Mouse (Mus musculus) cerebellum, adult 18-20 months (tissue): ENCODE measurements around the gene Dnah11.

Experiments used
- DNase-seq, 2 experiments: peaks; one replicate each; pipeline ENCODE4 v3.0.0; 2021

Gene Dnah11

DNA sequence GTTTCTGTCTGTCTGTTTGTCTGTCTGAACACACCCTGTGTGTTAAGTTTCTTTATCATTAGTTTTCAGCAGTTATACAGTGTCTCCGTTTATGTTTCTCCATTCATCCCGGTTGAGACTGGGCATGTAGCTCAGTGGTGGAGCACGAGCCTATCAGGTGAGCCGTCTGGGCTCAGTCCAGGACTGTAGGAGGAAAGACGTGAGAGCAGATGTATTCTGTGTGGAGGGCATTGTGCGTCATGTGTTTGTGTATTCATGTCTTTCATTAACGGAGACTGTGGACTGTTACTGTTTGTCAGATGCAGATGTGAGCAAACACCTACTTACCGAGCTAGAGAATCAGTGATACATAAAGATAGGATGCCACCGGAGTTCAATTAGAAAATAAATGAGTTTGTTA is 341.8 kb downstream of the Dnah11 start:
- DNase-seq = no peak

DNA sequence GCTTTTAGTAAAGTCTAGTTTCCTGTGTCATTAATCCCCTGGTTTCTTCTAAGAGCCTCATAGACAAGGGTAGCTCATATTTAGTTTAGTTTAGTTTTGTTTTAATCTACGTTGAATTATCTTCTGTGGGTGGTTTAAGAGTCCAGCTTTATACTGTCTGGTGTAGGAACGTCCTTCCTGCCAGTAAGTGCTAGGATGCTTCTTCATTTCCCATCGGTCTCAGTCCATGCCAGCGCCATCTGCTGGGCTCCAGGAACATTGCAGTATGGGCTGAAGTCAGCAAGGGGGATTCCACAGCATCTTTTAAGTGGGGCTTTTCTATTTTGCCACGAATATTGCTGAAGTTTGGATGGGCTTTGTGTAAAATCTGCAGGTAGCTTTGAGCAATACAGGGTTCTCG is 345.5 kb downstream of the Dnah11 start:
- DNase-seq = peak; percentile 41 to 56

DNA sequence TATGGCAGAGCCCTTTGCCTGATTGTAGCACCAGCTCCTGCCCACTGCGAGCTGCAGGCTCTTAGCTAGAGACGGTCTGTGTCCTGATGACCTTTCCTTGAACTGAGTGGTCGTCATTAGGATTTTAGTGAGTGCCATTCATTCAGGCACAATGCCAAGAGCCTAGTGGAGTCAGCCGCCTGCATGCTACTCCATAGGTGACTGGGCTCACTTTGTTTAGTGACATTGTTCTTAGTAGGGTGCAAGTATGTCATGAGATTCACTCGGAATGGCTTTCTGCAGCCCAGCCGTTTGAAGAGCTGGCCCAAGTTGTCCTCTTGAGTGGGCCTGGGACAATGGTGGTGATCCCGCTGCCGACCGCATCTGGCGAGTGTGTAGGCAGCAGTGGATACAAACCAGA is 348.4 kb downstream of the Dnah11 start:
- no peak for DNase-seq

DNA sequence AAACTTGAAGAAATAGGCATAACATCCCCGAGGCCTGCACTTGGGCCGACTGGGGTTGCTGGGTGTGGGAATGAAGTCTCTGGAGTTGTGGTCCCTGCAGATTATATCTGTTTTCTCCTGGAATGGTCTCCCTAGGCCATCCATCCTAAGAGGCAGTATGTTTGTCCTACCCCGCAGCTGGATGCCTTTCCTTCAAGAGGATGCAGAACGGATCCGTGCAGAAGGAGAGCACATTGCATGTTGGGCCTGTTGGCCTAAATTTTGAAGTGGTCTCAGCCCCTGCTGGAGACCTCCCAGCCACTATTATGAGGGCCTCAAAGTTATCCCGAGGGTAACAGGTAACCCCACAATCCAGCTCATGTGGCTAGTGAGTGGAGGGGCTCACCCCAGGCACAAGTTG is 350.2 kb downstream of the Dnah11 start:
- no peak for DNase-seq

DNA sequence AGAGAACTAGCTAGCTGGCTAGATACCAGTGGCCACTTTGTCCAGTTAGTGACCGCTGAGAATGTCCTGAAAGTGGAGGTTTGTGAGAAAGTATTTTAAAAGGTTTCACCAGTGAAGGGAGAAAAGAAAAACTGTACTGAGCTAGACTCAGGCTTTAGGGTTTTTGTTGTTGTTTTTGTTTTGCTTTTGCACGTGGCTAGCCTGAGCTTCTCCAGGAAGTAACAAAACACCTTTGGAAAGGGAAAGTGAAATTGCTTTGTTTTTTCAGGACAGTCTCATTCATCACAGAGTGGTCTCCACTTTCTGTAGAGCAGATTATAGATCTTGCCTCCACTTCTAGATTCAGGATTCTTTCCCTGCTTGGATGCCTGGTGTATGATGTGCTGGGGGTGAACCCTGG is 353.9 kb downstream of the Dnah11 start:
- no peak for DNase-seq

DNA sequence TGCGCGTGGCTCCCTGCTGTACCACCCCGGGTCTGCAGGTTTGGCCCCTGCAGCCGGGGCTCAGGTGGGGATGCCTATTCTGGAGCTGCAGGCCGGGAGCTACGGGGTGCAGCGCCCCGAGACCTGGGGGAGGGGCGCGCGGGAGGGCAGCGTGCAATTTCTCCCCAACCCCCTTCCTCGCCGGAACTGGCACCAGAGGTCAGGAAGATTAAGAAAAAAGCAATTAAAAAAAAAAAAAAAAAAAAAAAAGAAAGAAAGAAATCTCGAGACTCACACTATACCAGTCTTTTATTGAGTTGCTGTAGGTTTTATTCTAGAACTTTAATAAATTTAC is 354.8 kb downstream of the Dnah11 start:
- no peak for DNase-seq

DNA sequence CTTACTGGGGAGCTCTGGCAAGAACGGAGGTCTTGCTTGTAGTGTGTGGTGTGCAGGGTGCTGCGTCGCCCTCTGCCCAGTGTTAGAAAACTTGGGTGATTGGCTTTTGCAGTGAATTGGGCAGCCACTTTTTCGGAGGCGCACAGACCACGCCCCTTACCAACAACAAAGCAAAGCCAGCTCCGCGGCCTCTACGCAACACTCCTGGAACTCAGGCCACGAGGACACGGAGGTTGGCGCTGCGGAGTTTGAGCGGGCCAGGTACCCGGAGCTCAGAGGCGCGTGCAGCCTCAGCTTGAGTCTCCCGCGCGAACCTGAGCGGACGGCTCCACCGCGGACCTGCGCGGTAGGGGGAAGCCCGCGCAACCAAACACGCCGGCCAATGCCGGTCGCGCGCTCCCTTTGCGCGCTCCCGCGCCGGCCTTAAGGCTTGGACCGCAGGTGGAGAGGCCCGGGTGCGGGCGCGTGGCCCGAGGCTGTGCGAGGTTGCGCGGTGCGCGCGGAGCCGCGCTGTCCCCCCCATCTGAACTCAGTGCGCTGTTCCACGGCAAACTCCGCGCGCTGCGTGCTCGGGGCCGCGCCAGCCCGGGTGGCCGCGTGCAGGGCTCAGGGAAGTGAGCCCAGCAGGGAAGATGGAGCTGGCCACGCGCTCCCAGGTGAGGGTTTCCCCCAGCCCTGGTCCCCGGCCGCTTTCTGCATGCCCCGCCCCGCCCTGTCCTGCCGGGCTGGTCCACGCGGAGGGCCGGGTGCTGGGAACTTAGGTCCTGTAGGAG is 355.4 kb downstream of the Dnah11 start:
- peak; percentile 13 to 51 for DNase-seq

DNA sequence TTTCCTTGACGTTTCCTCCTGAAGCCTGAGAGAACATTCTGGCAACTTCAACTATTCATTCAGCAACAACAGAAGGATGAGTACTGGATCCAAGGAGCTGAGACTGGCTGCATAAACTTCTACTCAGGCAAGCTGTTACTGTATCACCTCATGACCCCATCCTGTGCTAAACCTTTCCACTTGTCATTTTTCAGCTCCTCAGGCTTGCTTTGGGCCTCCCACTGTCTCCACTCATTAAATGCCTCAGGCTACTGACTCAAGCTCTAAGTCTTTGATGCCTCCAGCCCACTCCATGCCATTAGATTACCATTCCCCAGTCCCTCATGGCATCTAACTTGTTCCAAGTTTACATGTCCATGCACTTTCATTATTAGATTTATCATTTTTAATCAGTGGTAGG is 356.2 kb downstream of the Dnah11 start:
- DNase-seq = no peak

DNA sequence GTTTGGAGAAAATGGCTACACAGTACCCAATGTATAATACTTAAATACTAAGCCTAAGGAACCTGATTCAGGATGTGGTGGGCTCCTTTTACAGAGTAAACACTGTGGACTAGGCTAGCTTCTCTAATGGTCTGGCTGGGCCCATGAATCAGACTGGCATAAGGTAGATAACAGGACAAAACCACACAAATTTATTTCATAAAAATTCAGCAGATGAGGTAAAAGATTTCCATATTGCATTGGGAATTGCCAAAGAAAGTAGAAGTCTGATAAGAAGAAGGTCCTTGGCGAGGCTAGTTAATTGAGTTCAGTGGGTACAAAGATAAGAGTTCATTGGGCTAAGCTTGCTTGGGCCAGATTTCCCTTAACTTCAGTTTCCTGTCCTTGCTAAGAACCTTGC is 358.1 kb downstream of the Dnah11 start:
- no peak for DNase-seq

DNA sequence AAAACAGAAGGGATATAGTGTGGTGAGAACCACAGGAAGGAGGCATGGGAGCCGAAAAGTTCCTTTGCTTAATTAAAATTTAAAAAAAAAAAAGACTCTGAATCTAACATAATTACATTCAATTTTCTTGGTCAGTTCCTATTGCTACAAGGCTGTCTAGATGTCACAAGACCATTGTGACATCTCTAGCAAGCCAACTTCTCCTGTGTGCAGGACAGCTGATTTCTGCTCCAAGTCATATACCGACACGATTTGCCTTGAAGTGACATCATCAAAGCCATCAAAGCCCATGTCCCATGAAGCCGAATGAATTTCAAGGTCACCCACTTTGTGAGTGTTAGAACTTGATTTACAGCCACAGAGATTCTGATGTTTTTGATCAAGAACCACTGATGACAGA is 361.5 kb downstream of the Dnah11 start:
- no peak for DNase-seq

DNA sequence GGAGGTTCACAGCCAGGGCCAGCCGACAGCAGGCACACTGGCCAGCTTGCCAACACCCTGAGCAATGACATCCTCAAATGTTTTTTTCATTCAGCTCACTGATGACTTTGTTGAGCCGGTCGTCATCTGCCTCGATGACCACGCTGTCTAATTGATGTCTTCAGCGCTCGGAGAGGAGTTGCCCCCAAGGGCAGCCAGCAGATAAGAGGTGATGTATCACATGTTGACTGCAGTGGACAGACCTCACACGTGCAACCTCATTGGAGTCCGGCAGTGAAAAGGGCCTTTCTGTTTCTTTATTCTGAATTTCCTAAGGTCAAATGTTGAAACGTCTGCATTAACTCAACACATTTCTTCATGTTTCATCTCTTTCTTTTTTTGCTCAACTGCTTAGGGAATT is 363.5 kb downstream of the Dnah11 start:
- no peak for DNase-seq

DNA sequence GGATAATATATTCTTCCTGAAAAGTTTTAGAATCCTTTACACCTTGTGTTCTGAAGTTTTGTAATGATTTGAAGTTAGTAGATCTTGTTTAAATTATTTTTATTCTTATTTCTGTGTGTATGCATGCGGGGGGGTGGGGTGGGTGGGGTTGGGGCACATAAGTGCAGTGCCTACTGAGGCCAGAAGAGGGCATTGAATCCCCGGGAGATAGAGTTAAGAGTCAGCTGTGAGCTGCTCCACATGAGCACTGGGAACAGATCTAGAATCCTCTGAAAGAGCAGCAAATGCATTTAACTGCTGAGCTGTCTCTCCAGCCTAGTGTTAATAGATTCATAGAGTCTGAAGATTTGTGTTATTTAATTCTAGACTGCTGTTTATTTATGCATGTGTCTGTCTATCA is 364.2 kb downstream of the Dnah11 start:
- no peak for DNase-seq

DNA sequence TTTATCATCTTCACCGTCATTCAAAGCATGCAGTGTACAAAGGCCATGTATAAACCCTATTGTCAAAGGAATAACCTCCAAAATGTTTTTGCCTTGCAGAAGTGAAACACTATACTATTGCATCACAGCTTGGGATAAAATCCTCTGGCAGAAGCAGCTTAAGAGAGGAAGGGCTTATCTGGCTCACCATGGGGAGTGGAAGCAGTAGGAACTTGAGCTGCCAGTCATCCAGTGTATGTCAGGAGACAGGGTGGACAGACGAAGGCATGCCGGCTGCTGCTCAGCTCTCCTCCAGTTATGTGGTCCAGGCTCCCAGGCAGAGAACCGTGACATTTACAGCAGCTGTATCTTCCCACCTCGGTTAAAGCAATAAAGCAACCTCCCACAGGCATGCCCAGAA is 366.7 kb downstream of the Dnah11 start:
- no peak for DNase-seq

DNA sequence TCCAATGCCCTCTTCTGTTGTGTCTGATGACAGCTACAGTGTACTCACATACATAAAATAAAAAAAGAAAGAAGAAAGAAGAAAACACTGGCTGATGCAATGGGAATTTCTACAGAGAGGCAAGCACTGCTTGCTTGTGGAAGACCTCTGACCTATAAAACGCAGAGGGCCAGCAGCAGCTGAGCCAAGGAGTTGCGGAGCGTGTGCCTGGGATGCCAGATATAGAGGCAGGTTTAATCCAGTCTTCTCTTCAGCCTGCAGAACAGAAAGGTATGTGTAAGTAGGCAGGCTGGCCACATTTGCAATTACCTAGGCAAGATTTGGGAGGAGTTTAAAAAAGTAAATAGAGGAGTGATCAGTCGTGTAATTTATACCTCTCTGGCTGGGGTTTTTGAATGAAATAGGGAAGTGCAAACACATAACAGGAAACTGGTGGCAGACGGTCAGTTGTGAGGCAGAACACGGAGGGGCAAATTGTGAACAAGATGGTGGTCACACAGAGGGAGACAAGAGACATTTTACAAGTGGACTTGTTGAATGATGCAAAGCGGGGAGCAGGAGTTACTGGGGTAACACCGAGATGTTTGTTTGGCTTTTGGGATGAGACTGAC is 367.4 kb downstream of the Dnah11 start:
- no peak for DNase-seq

DNA sequence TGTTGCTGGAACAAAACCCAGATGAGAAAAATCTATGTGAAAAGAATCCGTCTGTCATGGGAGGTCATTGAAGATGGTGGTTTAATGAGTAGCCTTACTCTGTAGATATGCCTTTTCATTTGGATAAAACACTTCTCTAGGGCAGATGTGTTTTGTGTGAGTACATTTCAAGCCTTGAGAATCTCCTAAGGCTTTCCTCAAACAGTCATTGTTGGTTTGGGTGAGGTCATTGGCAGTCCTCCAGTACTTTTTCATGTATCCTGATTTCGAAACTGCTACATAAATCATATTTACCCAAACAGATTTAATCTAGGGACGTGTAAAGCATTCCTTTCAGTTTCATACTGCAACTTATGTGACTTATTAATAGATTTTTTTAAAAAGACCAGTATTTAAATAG is 370.5 kb downstream of the Dnah11 start:
- DNase-seq = no peak
